Comparison of ENCODE assay signal across 7 mouse cellular contexts in the genomic region with DNA sequence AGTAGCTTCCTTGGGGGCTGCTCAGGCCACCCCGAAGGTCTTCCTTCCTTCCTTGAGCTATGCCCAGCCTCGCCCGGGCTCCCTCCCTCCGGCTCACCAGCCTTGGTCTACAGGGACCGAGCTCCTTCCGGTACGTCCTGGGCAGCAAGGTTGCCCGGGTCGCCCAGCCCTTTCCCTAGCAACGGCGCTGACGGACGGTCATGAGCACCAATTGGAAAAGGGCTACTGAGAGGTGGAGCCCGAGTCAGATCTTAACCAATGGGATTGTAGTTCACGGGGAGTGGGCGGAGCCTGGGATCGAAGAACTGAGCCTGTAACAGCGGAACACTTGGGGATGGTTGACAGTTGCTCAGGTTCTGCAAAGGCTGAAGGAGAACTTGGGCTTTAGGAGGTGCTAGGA. TPM values are rescaled to one million over a fixed set of nuclear protein-coding genes. Genes with fewer than 3 reads are reported as not detected.
A peak's percentile ranks its signal among the peaks of the same experiment; 100 is the strongest.
DNase-seq lines count a peak whose midpoint lies in the region; ATAC-seq lines count a peak whose summit lies in the region.

A gene (minus strand): TSS at position 154 of the 400 bp plus-strand sequence.

- no peaks in the 10 kb centered on the region for H3K27me3 ChIP-seq in embryonic facial prominence, embryonic 12.5 days
- no peaks in the 10 kb centered on the region for H3K27me3 ChIP-seq in limb, embryonic 11.5 days (ENCODE audit: control insufficient read depth, insufficient read depth, low read length)
- no peaks in the 10 kb centered on the region for H3K27me3 ChIP-seq in midbrain, embryonic 14.5 days (ENCODE audit: control insufficient read depth, insufficient read depth, low read length)

- no peaks in the 10 kb centered on the region for H3K36me3 ChIP-seq in embryonic facial prominence, embryonic 12.5 days
- H3K36me3 ChIP-seq in limb, embryonic 11.5 days (ENCODE audit: control insufficient read depth, insufficient read depth, low read length), result no peaks in the 10 kb centered on the region
- no peaks in the 10 kb centered on the region for H3K36me3 ChIP-seq in midbrain, embryonic 14.5 days (ENCODE audit: control insufficient read depth, insufficient read depth, low read length)

- under 1% methylated on average over 18 of the region's 18 CpGs for WGBS in embryonic facial prominence, embryonic 12.5 days
- WGBS in limb, embryonic 11.5 days, result under 1% methylated on average over 18 of the region's 18 CpGs
- WGBS in midbrain, embryonic 14.5 days, result under 1% methylated on average over 18 of the region's 18 CpGs

- ATAC-seq in embryonic facial prominence, embryonic 12.5 days (ENCODE audit: insufficient number of reproducible peaks, insufficient read depth, low FRiP score, low TSS enrichment), result peak; percentile 95
- peak; percentile 91 for ATAC-seq in limb, embryonic 11.5 days (ENCODE audit: insufficient number of reproducible peaks, low FRiP score, low TSS enrichment, low read depth)
- ATAC-seq in midbrain, embryonic 14.5 days (ENCODE audit: low FRiP score, low TSS enrichment), result peak; percentile 96

- peaks cover 20% of the 10 kb centered on the region for H3K4me1 ChIP-seq in embryonic facial prominence, embryonic 12.5 days
- peaks cover 11% of the 10 kb centered on the region for H3K4me1 ChIP-seq in limb, embryonic 11.5 days (ENCODE audit: control insufficient read depth, insufficient read depth, low read length)
- peaks cover 13% of the 10 kb centered on the region for H3K4me1 ChIP-seq in midbrain, embryonic 14.5 days (ENCODE audit: control insufficient read depth, insufficient read depth, low read length)

- no peaks in the 10 kb centered on the region for H3K9me3 ChIP-seq in embryonic facial prominence, embryonic 12.5 days
- no peaks in the 10 kb centered on the region for H3K9me3 ChIP-seq in limb, embryonic 11.5 days (ENCODE audit: control insufficient read depth, low read length)
- no peaks in the 10 kb centered on the region for H3K9me3 ChIP-seq in midbrain, embryonic 14.5 days (ENCODE audit: control insufficient read depth, low read length)

- peak within 1 kb of the TSS; percentile 51 for H3K4me3 ChIP-seq in embryonic facial prominence, embryonic 12.5 days
- peak within 1 kb of the TSS; percentile 51 for H3K4me3 ChIP-seq in limb, embryonic 11.5 days (ENCODE audit: low read depth, low read length)
- H3K4me3 ChIP-seq in midbrain, embryonic 14.5 days (replicated peaks; ENCODE audit: low read depth, low read length), result peak within 1 kb of the TSS; percentile 49

- peak within 1 kb of the TSS; percentile 86 for H3K4me2 ChIP-seq in embryonic facial prominence, embryonic 12.5 days (replicated peaks)
- H3K4me2 ChIP-seq in limb, embryonic 11.5 days (ENCODE audit: low read depth, severe bottlenecking), result peak within 1 kb of the TSS; percentile 81
- peak within 1 kb of the TSS; percentile 74 for H3K4me2 ChIP-seq in midbrain, embryonic 14.5 days (ENCODE audit: low read length)

- peak within 1 kb of the TSS; percentile 70 for H3K9ac ChIP-seq in embryonic facial prominence, embryonic 12.5 days
- H3K9ac ChIP-seq in limb, embryonic 11.5 days (ENCODE audit: low read length), result peak within 1 kb of the TSS; percentile 70
- H3K9ac ChIP-seq in midbrain, embryonic 14.5 days (replicated peaks; ENCODE audit: low read length), result peak within 1 kb of the TSS; percentile 60

- H3K27ac ChIP-seq in embryonic facial prominence, embryonic 12.5 days, result peak within 1 kb of the TSS; percentile 76
- H3K27ac ChIP-seq in limb, embryonic 11.5 days (replicated peaks; ENCODE audit: low read depth, low read length), result 0 out of 2 replicates have a peak within 1 kb of the TSS, but pooled peaks have one; percentile 54
- H3K27ac ChIP-seq in midbrain, embryonic 14.5 days (replicated peaks; ENCODE audit: low read depth, low read length), result peak within 1 kb of the TSS; percentile 82

- DNase-seq in adrenal gland, postnatal 25 days, result peak; percentile 99
- DNase-seq in heart, adult 11 months, result peak; percentile 100
- DNase-seq in kidney, adult 18-20 months, result peak; percentile 100
- peak; percentile 99 for DNase-seq in limb, embryonic 11.5 days (ENCODE audit: low spot score)
- peak; percentile 99 for DNase-seq in midbrain, embryonic 14.5 days
- peak; percentile 99 for DNase-seq in spleen, adult 18-20 months

RNA-seq across cellular contexts. Expression of the gene that starts here (rescaled TPM):
- total RNA-seq in adrenal gland, postnatal 25 days (2021), result 11.3 and 22.1 TPM in 2 replicates
- polyA plus RNA-seq in embryonic facial prominence, embryonic 12.5 days (2016; fragmentation: Nextera tagmentation; extraction: Ambion mirVana), result 11.6 and 14.4 TPM in 2 replicates
- 7.0 and 10.3 TPM in 2 replicates for polyA plus RNA-seq in limb, embryonic 11.5 days (2014; fragmentation: Nextera tagmentation; extraction: Ambion mirVana)
- 5.8 and 6.3 TPM in 2 replicates for polyA plus RNA-seq in midbrain, embryonic 14.5 days (2014; fragmentation: Nextera tagmentation; extraction: Ambion mirVana)

Comparison
In these comparisons a context has a peak if more than half of its experiments do, and no peak if none do; other contexts are left out.
1. Peak in every context shown above with its lines: DNase-seq, ATAC-seq, H3K4me3 ChIP-seq and H3K27ac ChIP-seq.